ENCODE assay signal across 10 mouse cellular contexts in genomic region chr5:142650794-142651497, GRCm38 (mm10). TPM values are rescaled to one million over a fixed set of nuclear protein-coding genes. Genes with fewer than 3 reads are reported as not detected.
DNase-seq lines count a peak whose midpoint lies in the region; ATAC-seq and TF ChIP-seq lines count a peak whose summit lies in the region.
"Had no signal": no experiment of that assay in that cellular context is flagged by ENCODE, and none has a peak within 500 bp of the region (broad histone marks: within the 10 kb centered on the region; RNA-seq: fewer than 3 reads in every experiment).

No protein-coding gene starts in this region.

- peaks cover 25% of the 10 kb centered on the region for H3K36me3 ChIP-seq in liver, embryonic 13.5 days
- peaks cover 4% of the 10 kb centered on the region for H3K36me3 ChIP-seq in small intestine, adult 2 months (ENCODE audit: control insufficient read depth, insufficient read depth, low read length)

- no peak overlapping the region for H3K4me3 ChIP-seq in layer of hippocampus, adult 2 months
- peak overlapping the region; percentile 40 for H3K4me3 ChIP-seq in liver, embryonic 13.5 days (replicated peaks)
- no peak overlapping the region for H3K4me3 ChIP-seq in small intestine, adult 2 months (ENCODE audit: low read depth, low read length)
- H3K4me3 ChIP-seq: megakaryocyte, embryonic 14.5 days had no signal

- no peaks in the 10 kb centered on the region for H3K9me3 ChIP-seq in liver, embryonic 13.5 days (replicated peaks)
- H3K9me3 ChIP-seq: megakaryocyte, embryonic 14.5 days had no signal

- H3K27ac ChIP-seq in layer of hippocampus, adult 2 months: peak overlapping the region; percentile 76
- peak overlapping the region; percentile 97 for H3K27ac ChIP-seq in liver, embryonic 13.5 days
- H3K27ac ChIP-seq in small intestine, adult 2 months (ENCODE audit: insufficient read depth, low read depth, low read length): peak overlapping the region; percentile 40; the same call in 1 of the 2 replicates

- TF ChIP-seq POLR2A in small intestine, adult 2 months (IDR thresholded peaks at IDR 0.05; ENCODE audit: low read depth, low read length): no peak

- no peak for TF ChIP-seq CTCF in layer of hippocampus, adult 2 months (conservative IDR thresholded peaks at IDR 0.05)
- TF ChIP-seq CTCF in small intestine, adult 2 months (IDR thresholded peaks at IDR 0.05; ENCODE audit: extremely low read depth, insufficient read length, insufficient replicate concordance, low read depth, low read length): no peak

- H3K9ac ChIP-seq in liver, embryonic 13.5 days: peak overlapping the region; percentile 70

- ATAC-seq in liver, embryonic 13.5 days (ENCODE audit: low read depth): peak; percentile 93

- no peak for DNase-seq in layer of hippocampus, adult 2 months (ENCODE audit: low spot score in 2 of 2)
- no peak for DNase-seq in layer of hippocampus, postnatal 25 days (ENCODE audit: extremely low spot score in 1 of 2, low spot score in 1 of 2)
- peak; percentile 86 for DNase-seq in c-Kit-positive CD71-positive TER-119-positive erythroid progenitor cells, embryonic 14.5 days (ENCODE audit: low spot score)
- peak; percentile 83 for DNase-seq in liver, embryonic 13.5 days
- no peak for DNase-seq in thymus, postnatal 25 days
- no peak for DNase-seq in gastrocnemius, postnatal 4 days (ENCODE audit: low spot score in 2 of 2)
- DNase-seq in right cerebral cortex, adult 18-20 months: no peak
- DNase-seq: kidney, adult 18-20 months had no signal

- peaks cover 84% of the 10 kb centered on the region for H3K4me1 ChIP-seq in liver, embryonic 13.5 days (replicated peaks)
- peaks cover 18% of the 10 kb centered on the region for H3K4me1 ChIP-seq in small intestine, adult 2 months (ENCODE audit: control insufficient read depth, insufficient read depth, insufficient read length, low read length)

- 28% methylated on average over 6 of the region's 6 CpGs for WGBS in liver, embryonic 13.5 days (ENCODE audit: insufficient replicate concordance)
- 31% methylated on average over 6 of the region's 6 CpGs for WGBS in small intestine, adult 2 months

- H3K4me2 ChIP-seq in liver, embryonic 13.5 days: peak overlapping the region; percentile 72

- H3K27me3 ChIP-seq in liver, embryonic 13.5 days: no peaks in the 10 kb centered on the region
- H3K27me3 ChIP-seq in small intestine, adult 2 months (ENCODE audit: control insufficient read depth, insufficient read depth, low read length): no peaks in the 10 kb centered on the region
- H3K27me3 ChIP-seq: megakaryocyte, embryonic 14.5 days had no signal

RNA-seq across cellular contexts. Expression of gene Wipi2, which starts 23.4 kb away (rescaled TPM):
- 100 to 1,000 TPM in 1 of 2 experiments, 10 to 100 TPM in 1; 99.8 to 102 TPM for total RNA-seq in layer of hippocampus, adult 2 months (2021)
- total RNA-seq in layer of hippocampus, postnatal 25 days (2021): 100 to 1,000 TPM in 1 of 2 experiments, 10 to 100 TPM in 1; 92.7 to 104 TPM
- polyA plus RNA-seq in liver, embryonic 13.5 days (2015; fragmentation: Nextera tagmentation; extraction: Ambion mirVana): 35.4 and 38.9 TPM in 2 replicates
- 22.5 and 38.9 TPM in 2 replicates for polyA plus RNA-seq in small intestine, adult 2 months (2012; rRNA removed)
- total RNA-seq in gastrocnemius, postnatal 4 days (2021): 10 to 100 TPM; 36.9 to 39.6 TPM

RNA-seq across cellular contexts. Expression of gene Slc29a4, which starts 41.4 kb away (rescaled TPM):
- total RNA-seq in layer of hippocampus, adult 2 months (2021): 10 to 100 TPM; 54.0 to 57.7 TPM
- total RNA-seq in layer of hippocampus, postnatal 25 days (2021): 10 to 100 TPM; 52.4 to 60.0 TPM
- polyA plus RNA-seq in liver, embryonic 13.5 days (2015; fragmentation: Nextera tagmentation; extraction: Ambion mirVana): 0.21 and 0.36 TPM in 2 replicates
- polyA plus RNA-seq in small intestine, adult 2 months (2012; rRNA removed): 1.1 and 2.6 TPM in 2 replicates
- total RNA-seq in gastrocnemius, postnatal 4 days (2021): under 1 TPM; 0.81 to 0.88 TPM

RNA-seq across cellular contexts. Expression of gene Mmd2, which starts 42.3 kb away (rescaled TPM):
- total RNA-seq in layer of hippocampus, adult 2 months (2021): 100 to 1,000 TPM; 155 to 167 TPM
- 100 to 1,000 TPM; 166 to 185 TPM for total RNA-seq in layer of hippocampus, postnatal 25 days (2021)
- polyA plus RNA-seq in liver, embryonic 13.5 days (2015; fragmentation: Nextera tagmentation; extraction: Ambion mirVana): 16.9 and 19.5 TPM in 2 replicates
- 0.13 and 0.20 TPM in 2 replicates for polyA plus RNA-seq in small intestine, adult 2 months (2012; rRNA removed)
- under 1 TPM; 0.27 to 0.39 TPM for total RNA-seq in gastrocnemius, postnatal 4 days (2021)

Comparison
In these comparisons a context has a peak if more than half of its experiments do, and no peak if none do; other contexts are left out.
1. DNase-seq: peak in c-Kit-positive CD71-positive TER-119-positive erythroid progenitor cells, embryonic 14.5 days (single experiment) and liver, embryonic 13.5 days (single experiment); none in layer of hippocampus, adult 2 months (0 of 2), layer of hippocampus, postnatal 25 days (0 of 2), thymus, postnatal 25 days (single experiment), gastrocnemius, postnatal 4 days (0 of 2) and right cerebral cortex, adult 18-20 months (single experiment).
2. H3K27ac ChIP-seq: peak in every context shown above with its lines; median percentile 97 in liver, embryonic 13.5 days; 76 in layer of hippocampus, adult 2 months; 40 in small intestine, adult 2 months.
3. RNA of gene Slc29a4, which starts 41.4 kb away (total RNA-seq): 52.4 to 60.0 TPM in layer of hippocampus, postnatal 25 days and 54.0 to 57.7 TPM in layer of hippocampus, adult 2 months; 0.81 to 0.88 TPM in gastrocnemius, postnatal 4 days; every median in the first group is over 10 times any median in the second.
4. RNA of gene Mmd2, which starts 42.3 kb away (total RNA-seq): 166 to 185 TPM in layer of hippocampus, postnatal 25 days and 155 to 167 TPM in layer of hippocampus, adult 2 months; 0.27 to 0.39 TPM in gastrocnemius, postnatal 4 days; every median in the first group is over 100 times any median in the second.